Mouse (Mus musculus): ENCODE measurements around the gene Letm1. TPM values are rescaled to one million over a fixed set of nuclear protein-coding genes. Genes with fewer than 3 reads are reported as not detected.
A peak's percentile ranks its signal among the peaks of the same experiment; 100 is the strongest.

Gene Letm1
- polyA plus RNA-seq, 1 experiment from 2014 or later, result 64.4 TPM

DNA sequence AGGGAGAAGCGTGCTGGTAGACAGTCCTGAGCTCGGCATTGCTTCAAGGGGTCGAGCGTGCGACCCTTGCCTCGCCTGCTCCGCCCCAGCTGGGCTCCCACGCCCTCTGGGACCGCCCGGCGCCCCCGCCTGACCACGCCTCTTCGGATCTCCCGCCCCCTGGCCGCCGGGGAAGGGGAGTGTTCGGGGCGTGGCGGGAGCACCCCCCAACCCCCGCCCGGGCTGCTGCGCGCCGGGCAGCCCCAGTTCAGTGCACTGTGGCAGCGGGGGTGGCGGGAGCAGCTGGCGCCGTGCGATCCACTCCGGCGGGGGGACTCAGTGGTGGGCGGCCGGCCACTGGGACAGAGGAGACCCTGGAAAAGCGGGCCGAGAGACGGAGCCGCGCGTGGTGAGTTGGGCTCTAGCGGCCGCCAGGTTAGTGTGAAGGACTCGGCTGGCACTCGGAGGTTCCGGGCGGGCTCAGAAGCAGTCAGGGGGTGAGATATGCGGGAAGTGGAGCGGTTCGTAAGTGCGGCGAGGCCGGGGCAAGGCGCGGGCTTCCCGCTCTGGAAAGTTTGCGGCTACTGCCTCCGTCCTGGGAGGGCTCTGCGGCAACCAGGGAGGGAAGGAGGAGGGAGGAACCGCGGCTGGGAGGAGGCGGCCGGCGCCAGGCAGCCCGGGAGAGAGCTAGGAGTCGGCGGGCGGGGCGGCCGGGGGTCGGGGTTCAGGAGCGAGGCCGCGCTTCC, 60.9 kb downstream of the Letm1 start, which contains the start of gene Fgfr3:
Gene Fgfr3, plus strand, starts transcription at position 134 of the 725 bp plus-strand sequence.
- Histone ChIP-seq H3K9me3 (ENCODE audit: control insufficient read depth, low read length) (no peaks in the 10 kb centered on the region), H3K27ac (replicated peaks; ENCODE audit: low read depth, low read length) (peak within 1 kb of the TSS; percentile 65), H3K27me3 (ENCODE audit: control insufficient read depth, insufficient read depth, low read length) (peaks cover 23% of the 10 kb centered on the region), H3K4me2 (ENCODE audit: low read length) (peak within 1 kb of the TSS; percentile 96), H3K36me3 (ENCODE audit: control insufficient read depth, insufficient read depth, low read length) (no peaks in the 10 kb centered on the region), H3K4me3 (replicated peaks; ENCODE audit: low read depth, low read length) (peak within 1 kb of the TSS; percentile 48), H3K9ac (replicated peaks; ENCODE audit: low read length) (peak within 1 kb of the TSS; percentile 60), H3K4me1 (ENCODE audit: control insufficient read depth, insufficient read depth, low read length) (peaks cover 17% of the 10 kb centered on the region; the same call in 1 of the 2 replicates)
- WGBS, result under 1% methylated on average over 69 of the region's 73 CpGs
- DNase-seq (peak; percentile 74), ATAC-seq (ENCODE audit: low FRiP score, low TSS enrichment) (peak; percentile 59)

DNA sequence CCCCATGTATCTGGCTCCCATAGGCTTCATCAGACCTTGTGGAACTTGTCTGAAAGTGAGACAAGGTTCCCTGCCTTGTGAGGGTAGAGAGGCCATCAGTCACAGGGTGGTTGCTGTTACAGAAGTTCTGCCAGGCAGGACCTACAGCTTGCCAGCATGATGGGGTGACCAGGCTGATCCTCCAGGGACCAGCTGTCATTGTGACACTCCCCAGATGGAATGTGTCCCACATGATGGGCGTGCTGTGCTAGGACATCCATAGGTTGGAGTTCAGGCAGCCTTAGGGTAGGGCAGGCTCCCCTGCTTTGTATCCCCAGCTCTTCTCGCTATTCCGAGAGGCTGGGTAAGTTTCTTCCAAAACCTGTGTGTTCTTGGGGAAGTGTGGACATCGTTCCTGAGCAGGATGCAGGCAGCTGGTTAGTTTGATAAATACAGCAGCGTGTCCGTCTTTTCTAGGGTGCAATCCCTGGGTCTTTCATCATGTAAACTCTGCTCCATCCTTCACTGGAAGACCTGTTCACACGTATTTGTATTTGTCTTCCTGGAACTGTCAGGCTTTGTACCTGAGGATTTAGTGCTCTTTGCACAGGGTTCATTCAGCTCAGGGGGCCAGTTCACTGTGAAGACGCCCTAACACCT, 61.6 kb downstream of the Letm1 start:
- H3K27ac ChIP-seq (replicated peaks; ENCODE audit: low read depth, low read length), result no peak overlapping the region
- no peaks in the 10 kb centered on the region for H3K36me3 ChIP-seq (ENCODE audit: control insufficient read depth, insufficient read depth, low read length)
- H3K4me3 ChIP-seq (replicated peaks; ENCODE audit: low read depth, low read length), result peak overlapping the region; percentile 48
- H3K4me2 ChIP-seq (ENCODE audit: low read length), result peak overlapping the region; percentile 96
- peaks cover 16% of the 10 kb centered on the region for H3K27me3 ChIP-seq (ENCODE audit: control insufficient read depth, insufficient read depth, low read length)
- H3K9me3 ChIP-seq (ENCODE audit: control insufficient read depth, low read length), result no peaks in the 10 kb centered on the region
- 0 out of 2 replicates have a peak overlapping the region, but pooled peaks have one; percentile 60 for H3K9ac ChIP-seq (replicated peaks; ENCODE audit: low read length)
- 10% methylated on average over 8 of the region's 8 CpGs for WGBS
- DNase-seq, result no peak
- no peak for ATAC-seq (ENCODE audit: low FRiP score, low TSS enrichment)
- peaks cover 17% of the 10 kb centered on the region; the same call in 1 of the 2 replicates for H3K4me1 ChIP-seq (ENCODE audit: control insufficient read depth, insufficient read depth, low read length)

DNA sequence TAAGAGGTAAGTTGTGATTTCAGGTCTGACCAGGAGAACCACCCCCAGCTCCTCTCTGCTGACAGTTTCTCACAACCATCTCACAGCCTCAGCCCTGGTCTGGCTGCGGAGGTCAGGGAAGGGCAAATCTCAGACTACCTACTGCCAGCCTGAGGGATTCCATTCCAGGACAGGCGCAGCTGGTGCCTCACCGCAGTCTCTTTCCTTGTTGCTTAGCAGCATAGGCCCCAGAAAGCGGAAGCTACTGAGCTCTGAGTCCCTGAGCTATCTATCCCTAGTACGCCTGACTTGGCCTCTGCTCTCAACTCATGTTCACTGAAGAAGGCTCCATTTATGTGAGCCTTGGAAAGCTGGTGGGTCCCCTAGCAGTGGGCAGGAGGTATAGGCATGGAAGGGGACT, 64.2 kb downstream of the Letm1 start:
- peaks cover 10% of the 10 kb centered on the region; the same call in 1 of the 2 replicates for H3K27me3 ChIP-seq (ENCODE audit: control insufficient read depth, insufficient read depth, low read length)
- no peak overlapping the region for H3K27ac ChIP-seq (replicated peaks; ENCODE audit: low read depth, low read length)
- H3K9me3 ChIP-seq (ENCODE audit: control insufficient read depth, low read length), result no peaks in the 10 kb centered on the region
- ATAC-seq (ENCODE audit: low FRiP score, low TSS enrichment) (no peak), DNase-seq (no peak)
- peaks cover 11% of the 10 kb centered on the region; the same call in 1 of the 2 replicates for H3K4me1 ChIP-seq (ENCODE audit: control insufficient read depth, insufficient read depth, low read length)
- H3K9ac ChIP-seq (replicated peaks; ENCODE audit: low read length), result no peak overlapping the region
- no peak overlapping the region for H3K4me2 ChIP-seq (ENCODE audit: low read length)
- no peak overlapping the region for H3K4me3 ChIP-seq (replicated peaks; ENCODE audit: low read depth, low read length)
- WGBS, result 50% methylated on average over 5 of the region's 5 CpGs
- H3K36me3 ChIP-seq (ENCODE audit: control insufficient read depth, insufficient read depth, low read length), result no peaks in the 10 kb centered on the region

DNA sequence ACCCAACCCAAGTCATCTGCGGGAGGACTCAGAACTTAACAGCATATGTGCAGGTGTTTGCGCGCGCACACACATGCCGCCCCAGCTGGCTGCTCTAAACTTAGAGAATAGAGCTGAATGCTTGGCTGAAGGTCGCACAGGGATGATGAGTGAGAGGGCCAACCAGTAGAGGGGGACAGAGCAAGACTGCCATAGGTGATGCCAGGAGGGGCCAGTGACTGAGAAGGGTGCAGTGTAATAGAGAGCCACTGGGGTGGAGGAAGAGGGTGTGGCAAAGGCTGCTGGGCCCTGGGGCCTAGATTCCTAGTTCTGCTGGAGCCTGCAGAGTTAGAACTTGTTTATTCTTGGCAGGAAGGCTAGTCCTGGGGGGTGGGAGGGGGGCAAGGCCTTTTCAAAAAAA, 66.2 kb downstream of the Letm1 start:
- no peak overlapping the region for H3K9ac ChIP-seq (replicated peaks; ENCODE audit: low read length)
- no peaks in the 10 kb centered on the region for H3K9me3 ChIP-seq (ENCODE audit: control insufficient read depth, low read length)
- 81% methylated on average over 6 of the region's 6 CpGs for WGBS
- H3K4me2 ChIP-seq (ENCODE audit: low read length), result no peak overlapping the region
- peaks cover 10% of the 10 kb centered on the region; the same call in 1 of the 2 replicates for H3K27me3 ChIP-seq (ENCODE audit: control insufficient read depth, insufficient read depth, low read length)
- H3K4me3 ChIP-seq (replicated peaks; ENCODE audit: low read depth, low read length), result no peak overlapping the region
- no peak for DNase-seq
- ATAC-seq (ENCODE audit: low FRiP score, low TSS enrichment), result no peak
- H3K27ac ChIP-seq (replicated peaks; ENCODE audit: low read depth, low read length), result no peak overlapping the region
- no peaks in the 10 kb centered on the region for H3K36me3 ChIP-seq (ENCODE audit: control insufficient read depth, insufficient read depth, low read length)
- no peaks in the 10 kb centered on the region for H3K4me1 ChIP-seq (ENCODE audit: control insufficient read depth, insufficient read depth, low read length)

DNA sequence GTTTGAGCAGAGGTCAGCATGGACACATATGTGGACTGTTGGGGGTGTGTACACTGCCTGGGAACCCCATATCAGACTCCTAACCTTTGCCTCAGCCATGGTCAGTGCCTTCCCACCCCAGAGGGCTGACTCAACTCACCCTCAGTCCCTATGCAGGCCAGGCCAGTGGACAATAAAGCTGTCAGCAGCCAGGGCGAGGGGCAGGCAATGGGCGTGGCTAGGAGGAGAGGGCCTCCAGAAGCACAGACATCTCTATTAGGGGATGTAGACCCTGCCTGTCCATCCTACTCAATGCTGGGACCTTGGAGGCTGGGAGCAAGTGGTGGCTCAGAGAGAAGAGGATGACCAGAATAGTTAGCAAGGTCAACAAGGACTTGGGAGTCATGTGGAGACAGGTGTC, 67.4 kb downstream of the Letm1 start:
- 17% methylated on average over 2 of the region's 2 CpGs for WGBS

DNA sequence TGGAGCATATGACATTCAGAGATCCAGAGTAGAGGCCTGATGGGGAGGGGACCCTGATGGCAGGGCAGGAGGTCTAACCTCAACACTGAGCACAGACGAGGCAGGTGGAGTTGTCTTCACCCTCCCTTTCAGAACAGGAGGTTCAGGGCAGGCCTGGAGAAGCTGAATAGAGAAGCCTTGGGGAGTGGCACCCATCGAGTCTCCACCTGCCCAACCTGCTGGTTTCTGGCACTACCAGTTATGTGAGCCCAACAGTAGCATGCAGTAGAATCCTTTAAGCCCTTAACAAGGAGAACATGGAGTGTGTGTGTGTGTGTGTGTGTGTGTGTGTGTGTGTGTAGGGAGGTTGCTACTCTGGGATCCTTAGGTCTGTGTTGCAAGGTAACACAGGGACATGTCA, 70.1 kb downstream of the Letm1 start:
- ATAC-seq (ENCODE audit: low FRiP score, low TSS enrichment) (no peak), DNase-seq (no peak)
- no peak overlapping the region for H3K9ac ChIP-seq (replicated peaks; ENCODE audit: low read length)
- no peak overlapping the region for H3K4me2 ChIP-seq (ENCODE audit: low read length)
- H3K4me1 ChIP-seq (ENCODE audit: control insufficient read depth, insufficient read depth, low read length), result no peaks in the 10 kb centered on the region
- H3K27me3 ChIP-seq (ENCODE audit: control insufficient read depth, insufficient read depth, low read length), result peaks cover 7% of the 10 kb centered on the region; the same call in 1 of the 2 replicates
- 75% methylated on average over 2 of the region's 2 CpGs for WGBS
- H3K36me3 ChIP-seq (ENCODE audit: control insufficient read depth, insufficient read depth, low read length), result no peaks in the 10 kb centered on the region
- H3K4me3 ChIP-seq (replicated peaks; ENCODE audit: low read depth, low read length), result no peak overlapping the region
- H3K9me3 ChIP-seq (ENCODE audit: control insufficient read depth, low read length), result no peaks in the 10 kb centered on the region
- no peak overlapping the region for H3K27ac ChIP-seq (replicated peaks; ENCODE audit: low read depth, low read length)

More for the DNA sequence above, 67.4 kb downstream of the Letm1 start:
- DNase-seq, result no peak
- no peak for ATAC-seq (ENCODE audit: low FRiP score, low TSS enrichment)
- H3K9me3 ChIP-seq (ENCODE audit: control insufficient read depth, low read length), result no peaks in the 10 kb centered on the region
- no peak overlapping the region for H3K27ac ChIP-seq (replicated peaks; ENCODE audit: low read depth, low read length)
- no peak overlapping the region for H3K4me3 ChIP-seq (replicated peaks; ENCODE audit: low read depth, low read length)
- H3K9ac ChIP-seq (replicated peaks; ENCODE audit: low read length), result no peak overlapping the region
- no peaks in the 10 kb centered on the region for H3K36me3 ChIP-seq (ENCODE audit: control insufficient read depth, insufficient read depth, low read length)
- no peak overlapping the region for H3K4me2 ChIP-seq (ENCODE audit: low read length)
- peaks cover 10% of the 10 kb centered on the region; the same call in 1 of the 2 replicates for H3K27me3 ChIP-seq (ENCODE audit: control insufficient read depth, insufficient read depth, low read length)
- no peaks in the 10 kb centered on the region for H3K4me1 ChIP-seq (ENCODE audit: control insufficient read depth, insufficient read depth, low read length)

DNA sequence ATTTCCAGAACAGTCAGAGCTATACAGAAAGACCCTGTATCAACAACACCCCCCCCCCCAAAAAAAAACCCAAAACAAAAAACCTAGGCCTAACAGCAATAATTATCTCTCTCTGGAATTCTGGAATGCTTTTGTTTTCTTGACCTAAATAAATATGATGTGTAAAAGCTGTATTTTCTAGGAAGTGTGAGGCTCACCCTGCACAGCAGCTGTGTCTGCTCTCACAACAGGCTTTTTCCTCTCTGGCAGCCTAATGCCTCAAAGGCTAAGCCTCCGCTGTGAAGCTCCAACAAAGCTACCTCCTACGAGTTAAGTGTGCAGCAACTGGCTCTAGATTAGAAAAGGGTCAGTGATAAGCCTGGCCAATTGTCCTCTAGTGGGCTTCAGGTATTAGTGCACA, 73.6 kb downstream of the Letm1 start:
- no peak overlapping the region for H3K4me2 ChIP-seq (ENCODE audit: low read length)
- peaks cover 17% of the 10 kb centered on the region for H3K4me1 ChIP-seq (ENCODE audit: control insufficient read depth, insufficient read depth, low read length)
- no peaks in the 10 kb centered on the region for H3K9me3 ChIP-seq (ENCODE audit: control insufficient read depth, low read length)
- H3K4me3 ChIP-seq (replicated peaks; ENCODE audit: low read depth, low read length), result no peak overlapping the region
- peaks cover 4% of the 10 kb centered on the region; the same call in 1 of the 2 replicates for H3K27me3 ChIP-seq (ENCODE audit: control insufficient read depth, insufficient read depth, low read length)
- no peaks in the 10 kb centered on the region for H3K36me3 ChIP-seq (ENCODE audit: control insufficient read depth, insufficient read depth, low read length)
- 25% methylated on average over 2 of the region's 2 CpGs for WGBS
- no peak for DNase-seq
- ATAC-seq (ENCODE audit: low FRiP score, low TSS enrichment), result no peak
- H3K9ac ChIP-seq (replicated peaks; ENCODE audit: low read length), result no peak overlapping the region
- H3K27ac ChIP-seq (replicated peaks; ENCODE audit: low read depth, low read length), result no peak overlapping the region

DNA sequence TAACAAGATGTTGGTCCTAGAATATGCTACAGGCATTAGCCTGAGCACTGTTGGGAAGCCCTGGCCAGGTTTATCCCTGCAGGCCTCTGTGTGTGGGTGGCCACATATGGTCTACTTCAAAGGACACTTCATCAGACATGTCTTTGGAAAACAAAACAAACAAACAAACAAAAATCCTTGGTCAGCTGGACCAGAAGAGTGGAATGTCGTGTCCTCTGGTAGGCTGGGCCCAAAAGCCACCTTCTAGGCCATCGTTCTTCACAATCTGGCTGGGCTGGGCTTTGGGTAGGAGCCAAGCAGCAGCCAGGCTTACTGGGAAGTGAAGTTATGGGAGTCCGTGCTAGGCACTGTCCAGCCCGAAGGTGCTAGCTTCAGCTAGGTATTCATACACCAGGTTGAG, 75.5 kb downstream of the Letm1 start:
- Histone ChIP-seq H3K4me2 (ENCODE audit: low read length) (no peak overlapping the region), H3K4me3 (replicated peaks; ENCODE audit: low read depth, low read length) (no peak overlapping the region), H3K27me3 (ENCODE audit: control insufficient read depth, insufficient read depth, low read length) (peaks cover 4% of the 10 kb centered on the region; the same call in 1 of the 2 replicates), H3K9me3 (ENCODE audit: control insufficient read depth, low read length) (no peaks in the 10 kb centered on the region), H3K36me3 (ENCODE audit: control insufficient read depth, insufficient read depth, low read length) (no peaks in the 10 kb centered on the region), H3K9ac (replicated peaks; ENCODE audit: low read length) (no peak overlapping the region), H3K4me1 (ENCODE audit: control insufficient read depth, insufficient read depth, low read length) (peaks cover 18% of the 10 kb centered on the region), H3K27ac (replicated peaks; ENCODE audit: low read depth, low read length) (no peak overlapping the region)
- DNase-seq (no peak), ATAC-seq (ENCODE audit: low FRiP score, low TSS enrichment) (no peak)
- WGBS, result 82% methylated on average over 4 of the region's 4 CpGs
